Mouse (Mus musculus): ENCODE measurements around the gene Lmo2.

DNA sequence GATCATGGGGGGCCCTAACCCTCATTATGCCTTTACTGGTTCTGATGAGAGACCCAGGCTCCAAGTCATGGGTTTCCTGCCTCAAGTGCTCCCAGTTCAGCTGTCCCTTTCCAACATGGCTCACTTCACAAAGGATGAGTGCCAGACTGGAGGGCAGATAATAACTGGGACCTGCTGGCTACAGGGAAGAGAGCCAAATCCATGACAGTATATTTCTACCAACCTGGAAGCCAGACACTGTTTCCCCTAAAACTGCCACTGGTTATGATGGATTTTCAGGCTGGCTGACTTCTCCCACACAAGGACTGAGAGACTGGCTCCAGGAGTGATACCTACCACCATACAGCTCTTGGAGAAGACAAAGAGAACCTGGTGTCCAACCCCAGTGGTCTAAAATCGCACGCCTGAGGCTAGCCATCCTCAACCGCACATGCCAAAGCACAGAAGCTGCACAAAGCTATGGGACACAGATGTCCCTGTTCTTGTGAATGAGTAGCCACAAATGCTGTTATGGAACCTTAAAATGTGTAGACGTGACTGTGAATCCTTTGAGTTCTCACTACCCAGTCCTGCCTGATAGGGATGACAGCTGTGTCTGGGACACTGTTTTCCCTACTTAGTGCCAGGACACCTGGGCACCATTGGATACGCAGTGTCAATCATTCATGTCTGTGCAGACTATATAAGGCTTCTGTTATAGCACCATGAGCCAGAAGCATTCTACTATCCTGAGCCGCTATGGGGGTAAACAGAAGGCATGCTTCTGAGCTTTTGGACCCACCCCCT lies 4.5 kb upstream of the Lmo2 start:
- no peak for TF ChIP-seq GATA1 (IDR thresholded peaks at IDR 0.05; ENCODE audit: borderline replicate concordance, low read length)
- TF ChIP-seq FLI1 (IDR thresholded peaks at IDR 0.05; ENCODE audit: low read length): no peak
